Mouse (Mus musculus) T-cell, adult 2 months (primary cell): ENCODE measurements around the gene Olfml3.

Source experiments
- DNase-seq: peaks from one replicate; pipeline ENCODE4 v3.0.0; 2022; ENCODE audit warnings: low spot score

Olfml3 gene

DNA sequence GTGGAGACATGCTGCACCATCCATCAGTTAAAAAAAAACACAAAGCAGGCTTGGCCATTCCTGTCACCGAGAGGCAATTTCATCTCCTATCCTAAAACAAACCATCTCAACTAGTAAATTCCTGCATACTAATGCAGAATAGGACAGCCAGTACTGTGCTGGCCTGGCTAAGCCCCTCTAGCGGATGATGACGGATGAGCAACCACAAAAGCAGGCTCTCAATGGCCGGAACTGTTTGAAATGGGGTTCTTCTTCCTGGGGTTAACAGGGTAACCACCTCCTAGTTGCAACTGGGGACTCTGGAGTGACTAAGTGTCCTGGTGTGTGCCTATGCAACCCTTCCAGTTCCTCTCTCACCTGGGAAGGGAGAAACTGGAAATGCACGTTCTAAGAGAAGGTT lies 2.5 kb upstream of the Olfml3 start:
- peak; percentile 19 for DNase-seq

DNA sequence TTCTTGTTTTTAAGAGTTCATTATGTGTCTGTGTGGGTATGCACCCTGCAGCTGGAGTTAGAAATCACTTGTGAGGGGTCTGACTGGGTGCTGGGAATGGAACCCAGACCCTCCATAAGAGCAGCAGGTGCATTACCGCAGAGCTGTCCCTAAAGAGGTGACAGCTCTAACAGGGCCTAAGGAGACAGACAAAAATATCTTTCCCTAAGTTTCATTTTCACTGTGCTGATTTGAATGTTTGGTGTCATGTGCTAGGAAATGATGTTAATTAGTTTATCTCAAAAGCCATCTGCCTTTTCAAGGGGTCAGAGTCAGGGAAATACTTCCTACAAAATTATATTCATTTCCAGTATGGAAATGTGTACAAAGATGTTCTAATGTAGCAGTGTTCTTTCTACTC lies 1.5 kb upstream of the Olfml3 start, which contains the start of gene Gm10964:
Gene Gm10964, plus strand, starts transcription at position 38 of the 400 bp plus-strand sequence.
- DNase-seq: no peak

DNA sequence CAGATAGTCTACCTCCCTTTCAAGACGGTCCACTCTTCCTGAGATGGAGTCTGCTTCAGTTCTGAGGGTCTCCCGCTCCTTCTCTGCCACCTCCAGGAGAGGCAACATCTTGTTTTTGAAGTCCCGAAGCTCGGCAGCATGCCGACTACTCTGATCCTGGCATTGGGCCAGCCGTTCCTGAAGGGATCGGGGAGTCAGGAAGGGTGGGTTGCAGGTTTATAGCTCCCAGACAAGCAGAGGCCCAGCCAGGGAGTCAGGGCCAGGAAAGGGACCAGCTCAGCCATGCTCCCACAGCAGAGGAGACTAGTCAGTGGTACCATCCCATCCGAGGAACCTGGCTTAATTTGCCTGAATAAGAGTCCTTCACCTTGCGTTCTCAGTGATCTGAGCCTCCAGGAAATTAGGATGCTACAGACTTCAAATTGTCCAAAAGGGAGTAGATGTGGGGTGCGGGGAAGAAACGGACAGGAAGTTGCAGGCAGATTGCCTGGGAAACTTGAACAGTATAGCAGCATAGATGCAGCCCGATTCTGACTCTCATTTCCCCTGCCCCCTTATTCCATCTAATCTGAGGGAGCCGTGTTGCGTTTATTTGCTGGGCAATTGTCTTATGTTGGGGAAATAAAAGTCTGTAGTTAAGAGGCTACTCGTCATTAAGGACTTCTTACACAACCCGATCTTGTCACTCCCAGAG lies 593 bp downstream of the Olfml3 start:
- DNase-seq: no peak

DNA sequence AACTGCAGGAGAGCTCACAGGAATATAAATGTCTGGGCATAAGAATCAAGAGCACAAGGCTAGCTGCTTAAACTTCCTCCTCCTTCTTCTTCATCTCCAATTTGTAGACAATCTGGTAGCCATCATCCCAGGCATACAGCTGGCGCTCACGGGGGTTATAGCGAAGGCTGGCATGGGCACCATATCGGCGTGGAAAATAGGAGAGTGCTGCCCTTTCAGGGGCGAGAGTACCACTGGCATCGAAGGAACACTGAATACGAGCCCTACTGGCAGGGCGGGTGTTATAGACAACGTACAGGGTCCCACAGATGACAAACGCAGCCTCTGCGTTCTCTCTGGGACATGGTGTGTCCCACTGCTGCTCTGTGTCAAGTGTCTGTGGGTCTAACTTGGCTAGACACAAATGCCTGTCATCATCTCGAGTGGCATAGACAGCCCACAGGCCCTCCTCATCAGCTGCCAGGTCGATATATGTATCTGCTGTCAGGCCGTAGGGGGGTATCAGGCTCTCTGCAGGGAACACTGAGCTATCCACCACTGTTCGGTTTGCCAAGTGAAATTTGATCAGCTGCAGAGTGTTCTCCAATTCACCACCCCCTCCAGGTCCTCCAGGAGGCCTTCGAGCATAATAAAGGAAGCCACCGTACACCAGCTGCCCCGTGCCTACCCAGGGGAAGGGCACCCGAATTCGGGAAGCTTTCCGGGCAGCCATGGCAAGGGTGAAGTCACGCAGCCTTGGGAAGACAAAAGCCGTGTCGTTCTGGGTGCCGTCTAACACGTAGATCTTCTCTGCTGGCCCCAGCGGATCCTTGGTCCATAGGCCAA lies 1.8 kb downstream of the Olfml3 start:
- DNase-seq: no peak

GRCm38 (mm10) chr3:103734696-103735519 lies 2.9 kb downstream of the Olfml3 start:
- DNase-seq: no peak

DNA sequence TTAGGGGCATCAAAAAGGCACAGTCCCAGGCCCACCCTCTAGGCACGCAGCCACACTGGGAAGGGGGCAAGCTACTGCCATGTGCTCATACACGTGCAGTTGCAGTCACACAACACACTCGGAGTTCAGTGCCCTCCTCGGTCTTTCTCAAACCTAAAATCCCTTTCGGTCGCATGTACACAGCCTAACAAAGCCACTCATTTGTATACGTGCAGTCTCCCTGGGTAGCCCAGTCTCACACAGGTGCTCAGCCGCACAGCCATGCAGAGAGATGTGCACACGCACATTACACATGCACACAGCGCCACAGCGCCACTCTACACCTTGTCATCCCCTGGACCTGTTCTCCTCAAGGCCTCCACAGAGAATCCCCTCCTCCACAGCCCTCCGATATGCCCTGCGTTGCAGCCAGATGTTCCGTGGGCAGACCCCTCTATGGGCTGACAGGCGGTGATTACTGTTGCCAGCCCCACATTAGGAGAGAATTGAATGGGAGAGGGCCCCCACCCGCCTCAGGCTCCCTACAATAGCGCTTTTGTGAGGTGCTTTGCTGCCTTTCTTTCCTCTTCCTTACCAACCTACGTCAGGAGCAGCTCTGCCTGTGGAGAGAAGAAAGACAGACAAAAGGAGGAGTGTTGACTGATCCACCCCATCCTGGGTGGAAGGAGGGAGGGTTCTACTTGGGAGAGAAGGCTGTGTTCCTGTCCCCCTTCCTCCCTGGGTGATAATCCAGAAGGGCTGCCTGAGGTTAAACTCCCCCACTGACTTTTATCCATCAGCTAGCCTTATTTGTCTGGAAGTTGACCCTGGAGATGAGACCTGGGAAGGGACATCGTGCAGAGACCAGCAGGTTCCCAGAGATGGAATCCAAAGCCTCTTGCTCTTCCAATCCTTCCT lies 3.8 kb downstream of the Olfml3 start:
- no peak for DNase-seq

DNA sequence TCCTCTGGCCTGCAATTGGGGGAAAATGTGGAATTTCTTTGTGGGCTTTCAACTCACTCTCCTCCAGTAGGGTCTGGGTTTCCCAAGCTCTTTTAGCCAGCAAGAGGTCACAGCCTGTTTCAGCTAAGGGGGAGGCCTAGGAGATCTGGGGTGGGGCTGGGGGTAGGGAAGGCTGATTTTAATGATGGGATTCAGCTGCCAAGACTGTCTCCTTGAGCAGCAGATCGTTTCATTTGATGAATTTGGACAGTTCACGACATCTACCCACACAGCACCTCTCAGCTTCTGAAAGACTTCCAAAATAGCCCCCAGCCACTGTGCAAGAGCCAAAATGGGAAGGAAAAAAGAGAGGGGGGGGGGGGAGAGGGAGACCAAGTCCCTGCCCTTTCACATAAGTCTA lies 4.6 kb downstream of the Olfml3 start:
- no peak for DNase-seq

DNA sequence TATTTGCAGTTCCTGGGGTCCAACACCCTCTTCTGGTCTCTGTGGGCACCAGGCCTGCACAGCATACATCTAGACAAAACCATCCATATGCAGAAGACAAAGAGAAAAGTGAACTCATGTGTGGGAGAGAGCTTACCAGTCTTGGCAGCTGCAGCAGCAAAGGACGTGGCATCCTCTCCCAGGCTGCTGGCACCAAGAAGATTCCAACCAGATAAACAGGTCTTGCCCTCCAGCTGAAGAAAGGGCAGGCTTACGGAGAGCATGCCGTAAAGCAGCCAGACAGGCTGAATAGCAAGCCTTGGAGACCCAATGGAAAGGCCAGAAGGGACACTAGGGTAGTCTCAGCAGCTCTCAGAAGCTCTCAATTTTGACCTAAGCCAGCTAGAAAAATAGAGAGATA lies 5.7 kb downstream of the Olfml3 start:
- no peak for DNase-seq

DNA sequence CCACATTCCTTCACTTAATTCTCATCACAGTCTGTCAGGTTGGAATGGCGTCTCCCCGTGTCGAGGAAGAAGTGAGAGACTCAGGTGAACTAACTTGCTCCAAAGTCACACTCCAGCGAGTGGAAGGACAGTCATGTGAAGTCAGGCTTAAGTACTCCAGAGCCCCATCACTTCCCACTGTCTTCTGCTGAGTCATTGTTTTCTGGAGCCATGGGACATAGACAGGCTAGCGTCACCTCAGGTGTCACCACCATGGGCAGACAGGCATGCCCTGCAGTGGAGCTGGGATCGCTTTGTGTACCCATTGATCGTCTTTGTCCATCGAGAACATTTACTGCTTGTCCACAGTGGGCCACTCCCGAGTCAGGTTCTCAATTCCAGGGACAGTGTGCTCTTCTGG lies 8.0 kb downstream of the Olfml3 start:
- DNase-seq: no peak

- no peak for DNase-seq
Measured at GRCm38 (mm10) chr3:103727813-103728326, 9.9 kb downstream of the Olfml3 start.

GRCm38 (mm10) chr3:103726642-103727041 lies 11.2 kb downstream of the Olfml3 start:
- no peak for DNase-seq

- no peak for DNase-seq
Measured at GRCm38 (mm10) chr3:103724137-103724536, 13.7 kb downstream of the Olfml3 start.

- no peak for DNase-seq
Measured at GRCm38 (mm10) chr3:103718728-103719127, 19.1 kb downstream of the Olfml3 start.

DNA sequence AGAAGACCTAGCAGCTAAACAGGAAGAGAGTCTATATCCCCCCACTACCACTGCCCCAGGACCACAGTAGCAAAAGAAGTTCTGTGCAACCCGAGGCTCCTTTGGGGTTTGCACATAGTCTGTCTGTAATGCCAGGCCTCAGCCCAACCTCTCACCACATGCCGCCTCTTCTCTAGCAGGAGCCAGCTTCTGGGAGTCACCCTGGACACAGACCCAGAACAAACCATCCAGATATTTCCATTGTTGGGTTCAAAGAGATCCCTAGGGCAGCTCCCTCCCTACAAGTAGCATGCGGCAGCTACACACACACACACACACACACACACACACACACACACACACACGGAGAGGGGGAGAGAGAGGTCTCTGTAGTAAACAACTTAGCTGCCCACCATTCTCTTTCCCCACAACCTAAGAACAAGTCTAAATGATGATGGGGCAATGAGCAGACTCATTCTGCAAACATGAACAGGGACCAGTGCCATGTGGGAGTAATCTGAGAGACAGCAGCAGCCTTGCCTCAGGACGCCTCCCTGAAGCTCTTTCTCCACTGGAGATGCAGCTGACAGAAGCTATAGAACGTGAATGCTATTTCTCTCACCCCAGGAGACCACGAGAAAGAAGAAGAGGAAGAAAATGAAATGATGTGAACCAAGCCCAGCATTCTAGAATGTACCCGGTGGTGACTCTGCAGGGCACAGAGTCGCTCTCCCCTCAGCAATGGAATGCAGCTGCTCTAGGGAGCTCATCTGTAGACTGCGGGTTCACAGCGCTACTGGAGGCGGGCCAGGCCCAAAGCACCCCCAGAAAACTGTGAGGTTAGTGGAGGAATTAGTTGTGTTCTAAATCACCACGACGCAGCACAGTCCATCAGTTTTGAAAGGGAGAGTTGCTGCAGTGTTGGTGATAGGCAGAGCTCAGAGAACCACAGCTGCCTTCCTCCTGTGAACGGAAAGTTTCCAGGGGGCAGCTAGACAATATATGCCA lies 20.7 kb downstream of the Olfml3 start:
- DNase-seq: no peak

GRCm38 (mm10) chr3:103715762-103716693 lies 21.8 kb downstream of the Olfml3 start:
- DNase-seq: no peak

DNA sequence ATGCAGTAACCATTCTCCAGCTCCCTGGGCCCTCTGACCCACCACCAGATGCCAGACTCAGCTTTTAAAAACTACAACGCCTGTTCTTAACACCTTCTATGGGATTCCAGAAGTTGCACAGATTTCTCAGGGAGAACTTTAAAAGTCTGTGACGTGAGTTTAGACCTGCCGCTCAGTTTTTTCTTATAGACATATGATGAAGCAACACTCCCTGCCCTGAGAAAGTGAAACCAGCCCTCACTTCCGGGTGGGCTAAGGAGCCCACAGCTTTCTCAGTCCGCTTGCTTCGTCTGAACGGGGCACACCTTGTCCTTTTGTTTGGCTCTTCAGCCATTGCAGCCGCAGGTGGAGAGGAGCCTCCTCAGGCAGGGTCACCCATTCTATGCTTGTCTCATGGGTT lies 22.9 kb downstream of the Olfml3 start:
- DNase-seq: peak; percentile 24

GRCm38 (mm10) chr3:103714236-103714875 lies 23.4 kb downstream of the Olfml3 start:
- DNase-seq: no peak

GRCm38 (mm10) chr3:103712196-103712595 lies 25.6 kb downstream of the Olfml3 start:
- DNase-seq: no peak
